Mouse (Mus musculus) G1E (cell line): ENCODE measurements around the gene 9930104L06Rik.

Experiments used
- CTCF ChIP-seq: IDR thresholded peaks from 2 replicates; pipeline ENCODE4 v1.5.1; 2012; ENCODE audit warnings: low read depth, low read length, inconsistent platforms, mixed read lengths
- GATA1 ChIP-seq: IDR thresholded peaks from 2 replicates; pipeline ENCODE4 v1.6.1; 2012; ENCODE audit warnings: borderline replicate concordance, low read length, inconsistent platforms, mixed read lengths
- POLR2AphosphoS5 ChIP-seq: IDR thresholded peaks from 2 replicates; pipeline ENCODE4 v1.6.1; 2012; ENCODE audit warnings: low read depth, low read length, inconsistent platforms; ENCODE audit not compliant: insufficient replicate concordance
- TAL1 ChIP-seq: conservative IDR thresholded peaks from 2 replicates; pipeline ENCODE4 v1.6.1; 2012; ENCODE audit warnings: low read depth, low read length, inconsistent platforms, mixed read lengths

GRCm38 (mm10) chr4:124989787-124990253 is 53.0 kb downstream of the 9930104L06Rik start:
- TF ChIP-seq CTCF (no peak), TAL1 (no peak), POLR2AphosphoS5 (no peak), GATA1 (no peak)
